8 mouse cellular contexts compared by ENCODE assay signal in the genomic region with DNA sequence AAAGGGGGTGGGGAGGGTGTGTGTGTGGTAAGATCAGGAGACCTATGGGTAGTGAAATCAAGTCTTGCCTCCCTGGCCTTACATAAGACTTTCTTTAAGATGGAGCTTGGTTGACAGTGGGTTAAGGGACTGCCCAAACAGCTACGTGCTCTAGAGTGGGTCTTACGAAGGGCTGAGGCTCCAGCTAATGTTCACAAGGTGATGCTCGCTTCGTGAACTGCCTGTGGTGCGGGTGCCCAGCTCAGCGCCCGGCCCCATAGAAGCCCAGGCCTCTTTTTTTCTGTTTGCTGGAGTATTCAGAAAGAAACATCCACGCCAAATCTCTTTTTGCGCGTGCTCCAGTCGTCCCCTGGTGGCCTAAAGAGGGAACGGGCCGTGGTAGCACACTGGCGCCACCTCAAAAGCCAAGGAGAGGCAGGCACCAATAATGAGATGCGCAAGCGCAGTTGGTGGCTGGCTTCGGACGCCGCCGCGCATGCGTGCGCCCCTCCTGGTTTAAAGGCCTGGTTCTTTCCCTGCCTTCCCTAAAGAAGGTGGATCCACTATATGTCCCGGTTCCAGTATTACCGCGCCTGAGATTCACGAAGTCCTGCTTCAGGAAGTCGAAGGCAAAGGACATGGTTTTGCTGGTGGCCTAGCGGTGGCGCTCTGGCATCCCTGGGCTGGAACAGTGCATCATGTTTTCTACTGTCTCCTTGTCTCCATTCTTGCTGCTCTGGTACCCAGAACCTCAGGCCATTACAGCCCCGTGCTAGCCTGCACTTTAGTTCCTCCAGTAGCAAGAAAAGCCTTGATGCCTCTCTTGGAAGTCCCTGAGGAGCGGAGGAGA. TPM values are rescaled to one million over a fixed set of nuclear protein-coding genes. Genes with fewer than 3 reads are reported as not detected.
DNase-seq lines count a peak whose midpoint lies in the region; ATAC-seq and TF ChIP-seq lines count a peak whose summit lies in the region.

No protein-coding gene starts in this region.

- H3K36me3 ChIP-seq in embryonic facial prominence, embryonic 11.5 days (replicated peaks; ENCODE audit: control insufficient read depth, insufficient read depth, low read depth, low read length) = peaks cover 13% of the 10 kb centered on the region; the same call in 1 of the 2 replicates
- peaks cover 35% of the 10 kb centered on the region for H3K36me3 ChIP-seq in intestine, postnatal 0 days (ENCODE audit: control insufficient read depth, insufficient read depth)
- peaks cover 40% of the 10 kb centered on the region for H3K36me3 ChIP-seq in midbrain, embryonic 10.5 days

- intact Hi-C loops in left cerebral cortex, postnatal 36 days (cut with DNase I) = loop anchor here (10.0 kb wide), 1 partner anchor 191 kb away; a partner anchor contains a TSS

- ATAC-seq in embryonic facial prominence, embryonic 11.5 days (replicated peaks; ENCODE audit: insufficient number of reproducible peaks, low FRiP score, low TSS enrichment, low read depth) = peak; percentile 73
- ATAC-seq in granulocyte monocyte progenitor cell, adult 5-6 weeks (replicated peaks; ENCODE audit: poor library complexity, severe bottlenecking) = peak; percentile 47
- peak; percentile 85 for ATAC-seq in intestine, postnatal 0 days

- H3K4me1 ChIP-seq in embryonic facial prominence, embryonic 11.5 days (ENCODE audit: control insufficient read depth, insufficient read depth, low read length) = no peaks in the 10 kb centered on the region
- no peaks in the 10 kb centered on the region for H3K4me1 ChIP-seq in intestine, postnatal 0 days (replicated peaks; ENCODE audit: control insufficient read depth, insufficient read depth, low read length)
- H3K4me1 ChIP-seq in midbrain, embryonic 10.5 days = peaks cover 16% of the 10 kb centered on the region

- 11% methylated on average over 32 of the region's 32 CpGs for WGBS in embryonic facial prominence, embryonic 11.5 days
- WGBS in intestine, postnatal 0 days = 12% methylated on average over 32 of the region's 32 CpGs
- 13% methylated on average over 32 of the region's 32 CpGs for WGBS in midbrain, embryonic 10.5 days

- H3K9me3 ChIP-seq in embryonic facial prominence, embryonic 11.5 days (replicated peaks; ENCODE audit: control insufficient read depth, low read length) = no peaks in the 10 kb centered on the region
- H3K9me3 ChIP-seq in intestine, postnatal 0 days (ENCODE audit: control insufficient read depth) = no peaks in the 10 kb centered on the region
- H3K9me3 ChIP-seq in midbrain, embryonic 10.5 days (replicated peaks) = no peaks in the 10 kb centered on the region

- H3K27me3 ChIP-seq in embryonic facial prominence, embryonic 11.5 days (ENCODE audit: control insufficient read depth, insufficient read depth, low read length) = no peaks in the 10 kb centered on the region
- no peaks in the 10 kb centered on the region for H3K27me3 ChIP-seq in intestine, postnatal 0 days (replicated peaks; ENCODE audit: control insufficient read depth, insufficient read depth, low read length)
- H3K27me3 ChIP-seq in midbrain, embryonic 10.5 days (ENCODE audit: low read depth, poor library complexity, severe bottlenecking) = no peaks in the 10 kb centered on the region

- peak overlapping the region; percentile 64 for H3K9ac ChIP-seq in embryonic facial prominence, embryonic 11.5 days (replicated peaks; ENCODE audit: low read length)
- H3K9ac ChIP-seq in intestine, postnatal 0 days (ENCODE audit: low read depth, low read length) = peak overlapping the region; percentile 19; the same call in 1 of the 2 replicates

- no peak overlapping the region for H3K4me3 ChIP-seq in embryonic facial prominence, embryonic 11.5 days (ENCODE audit: low read depth, low read length)
- peak overlapping the region; percentile 14; the same call in 1 of the 2 replicates for H3K4me3 ChIP-seq in intestine, postnatal 0 days (ENCODE audit: low read depth, low read length)
- H3K4me3 ChIP-seq in midbrain, embryonic 10.5 days = peak overlapping the region; percentile 41

- DNase-seq in adrenal gland, postnatal 14 days = peak; percentile 95
- DNase-seq in embryonic facial prominence, embryonic 11.5 days (ENCODE audit: low spot score) = peak; percentile 94
- peak; percentile 93 to 94 for DNase-seq in left cerebral cortex, postnatal 36 days (ENCODE audit: low spot score in 2 of 2)
- peak; percentile 94 for DNase-seq in midbrain, embryonic 10.5 days (ENCODE audit: low spot score)
- DNase-seq in right cerebral cortex, postnatal 4 days = peak; percentile 95
- DNase-seq in yolk sac, embryonic 10.5 days (ENCODE audit: low spot score) = peak; percentile 83

- peak overlapping the region; percentile 30 for H3K4me2 ChIP-seq in embryonic facial prominence, embryonic 11.5 days (ENCODE audit: low read depth, low read length)
- H3K4me2 ChIP-seq in intestine, postnatal 0 days (replicated peaks; ENCODE audit: low read depth) = peak overlapping the region; percentile 52

- 0 out of 2 replicates have a peak overlapping the region, but pooled peaks have one; percentile 13 for H3K27ac ChIP-seq in embryonic facial prominence, embryonic 11.5 days (replicated peaks; ENCODE audit: low read depth, low read length)
- H3K27ac ChIP-seq in intestine, postnatal 0 days (ENCODE audit: low read depth, low read length) = peak overlapping the region; percentile 15; the same call in 1 of the 2 replicates
- peak overlapping the region; percentile 80 for H3K27ac ChIP-seq in midbrain, embryonic 10.5 days (replicated peaks)

- TF ChIP-seq CTCF in intestine, postnatal 0 days (IDR thresholded peaks at IDR 0.05; ENCODE audit: low read depth) = peak; percentile 99

RNA-seq across cellular contexts. Expression of a gene that starts 21.7 kb away (rescaled TPM):
- 183 and 185 TPM in 2 replicates for total RNA-seq in adrenal gland, postnatal 14 days (2021)
- polyA plus RNA-seq in embryonic facial prominence, embryonic 11.5 days (2014; fragmentation: Nextera tagmentation; extraction: Ambion mirVana) = 329 and 355 TPM in 2 replicates
- 254 and 266 TPM in 2 replicates for total RNA-seq in granulocyte monocyte progenitor cell, adult 5-6 weeks (2014; fragmentation: Nextera tagmentation)
- total RNA-seq in granulocyte monocyte progenitor cell, adult 5-6 weeks (2017) = 386 and 482 TPM in 2 replicates
- 164 and 184 TPM in 2 replicates for polyA plus RNA-seq in intestine, postnatal 0 days (2015; fragmentation: Nextera tagmentation; extraction: Ambion mirVana)
- 100 to 1,000 TPM; 165 to 167 TPM for total RNA-seq in left cerebral cortex, postnatal 36 days (2021)
- polyA plus RNA-seq in midbrain, embryonic 10.5 days (2016; fragmentation: Nextera tagmentation; extraction: Ambion mirVana) = 284 and 305 TPM in 2 replicates

Comparison
In these comparisons a context has a peak if more than half of its experiments do, and no peak if none do; other contexts are left out.
1. H3K27ac ChIP-seq: peak in every context shown above with its lines; median percentile 80 in midbrain, embryonic 10.5 days; 15 in intestine, postnatal 0 days; 13 in embryonic facial prominence, embryonic 11.5 days.